Mouse (Mus musculus) cerebellum, postnatal 25 days (tissue): ENCODE measurements around the gene Trim33.

Source experiments
- DNase-seq, 2 experiments: peaks; one replicate each; pipeline ENCODE4 v3.0.0; 2021; ENCODE audit warnings: mixed read lengths in 2 of 2

Gene Trim33

DNA sequence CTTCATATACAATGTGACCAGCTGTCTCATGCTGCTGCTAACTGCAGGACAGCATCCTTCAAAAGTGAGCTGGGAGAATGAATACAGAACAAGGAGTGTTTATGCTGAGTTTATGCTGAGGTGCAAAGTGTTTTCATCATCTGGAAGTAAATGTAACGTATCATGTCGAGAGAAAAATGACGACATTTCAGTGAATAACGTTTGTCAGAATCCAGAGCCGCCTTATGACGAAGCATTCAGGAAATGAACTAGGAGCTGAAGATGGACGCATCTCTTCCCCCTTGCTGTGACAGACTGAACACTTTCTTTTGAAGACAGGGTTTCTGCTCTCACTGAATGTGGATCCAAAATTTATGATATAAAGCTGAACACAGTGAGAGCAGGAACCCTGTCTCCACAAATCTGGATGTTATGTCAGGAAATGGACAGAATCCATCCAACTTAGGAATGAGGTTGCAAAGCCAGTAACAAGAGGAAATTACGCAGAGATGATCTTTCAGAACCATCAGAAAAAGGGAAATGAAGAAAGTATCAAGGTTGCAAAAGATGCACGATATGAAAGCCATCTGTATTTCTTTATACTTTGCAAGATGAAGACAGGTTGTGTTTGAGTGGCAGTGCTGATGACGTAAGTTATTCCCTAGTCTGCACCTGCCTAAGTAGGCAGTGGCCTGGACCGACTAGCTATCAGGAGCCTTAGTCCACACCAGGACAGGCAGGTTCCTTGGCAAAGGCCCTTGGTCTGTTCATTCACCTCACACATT is 85.3 kb downstream of the Trim33 start:
- DNase-seq, result no peak

DNA sequence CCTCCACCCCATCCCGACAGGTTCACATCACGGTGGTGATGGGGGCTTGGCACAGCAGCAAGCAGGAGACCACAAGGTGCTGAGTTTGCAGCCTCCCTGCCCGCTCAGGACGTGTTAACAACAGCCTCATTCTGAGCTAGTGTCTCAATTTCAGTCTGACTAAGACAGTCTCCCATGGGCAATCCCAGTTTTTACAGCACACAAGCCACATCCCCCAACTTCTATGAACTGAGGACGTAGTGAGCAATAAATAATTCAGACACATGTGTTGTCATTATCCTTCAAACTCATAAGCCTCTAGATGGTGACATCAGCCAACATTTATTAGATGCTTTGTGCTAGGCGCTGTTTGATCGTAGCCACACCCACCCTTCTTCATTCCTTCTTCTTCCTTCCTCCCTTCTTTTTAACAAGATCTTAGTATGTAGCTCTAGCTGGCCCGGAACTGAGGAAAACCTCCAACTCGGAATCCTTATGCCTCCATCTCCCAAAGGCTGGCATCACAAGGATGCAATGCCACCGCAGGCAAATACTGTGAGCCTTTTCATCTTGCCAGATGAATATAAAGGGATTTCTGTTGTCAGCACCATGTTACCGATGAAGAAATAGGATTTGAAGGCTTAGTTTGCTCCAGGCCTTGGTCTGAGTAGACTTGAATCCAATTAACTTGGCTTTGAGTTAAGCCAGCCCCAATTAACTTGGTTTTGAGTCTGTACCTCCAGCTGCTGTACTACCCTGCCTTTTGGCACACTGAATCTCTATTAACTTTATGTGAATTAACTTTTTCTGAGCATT is 88.3 kb downstream of the Trim33 start:
- no peak for DNase-seq

DNA sequence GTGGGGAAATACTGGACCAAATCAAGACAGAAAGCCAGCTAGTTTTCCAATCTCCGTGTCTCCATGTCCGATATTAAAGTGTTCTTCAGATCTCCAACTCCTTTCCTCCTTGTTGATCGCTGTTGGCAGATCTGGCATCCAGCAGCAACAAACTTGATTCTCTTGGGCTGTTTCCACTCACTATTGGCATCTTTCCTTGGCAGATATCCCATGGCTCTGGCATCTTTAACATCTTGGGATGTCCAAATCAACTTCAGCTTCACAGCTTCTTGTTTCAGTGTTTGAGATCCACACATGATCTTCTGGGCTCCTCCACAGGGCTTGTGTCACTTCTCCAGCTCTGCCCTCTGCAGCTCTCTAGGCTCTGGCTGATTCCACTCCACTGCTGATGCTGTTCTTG is 89.6 kb downstream of the Trim33 start:
- DNase-seq, result no peak

GRCm38 (mm10) chr3:103374028-103374427 is 94.9 kb downstream of the Trim33 start:
- DNase-seq, result peak; percentile 61 to 73

DNA sequence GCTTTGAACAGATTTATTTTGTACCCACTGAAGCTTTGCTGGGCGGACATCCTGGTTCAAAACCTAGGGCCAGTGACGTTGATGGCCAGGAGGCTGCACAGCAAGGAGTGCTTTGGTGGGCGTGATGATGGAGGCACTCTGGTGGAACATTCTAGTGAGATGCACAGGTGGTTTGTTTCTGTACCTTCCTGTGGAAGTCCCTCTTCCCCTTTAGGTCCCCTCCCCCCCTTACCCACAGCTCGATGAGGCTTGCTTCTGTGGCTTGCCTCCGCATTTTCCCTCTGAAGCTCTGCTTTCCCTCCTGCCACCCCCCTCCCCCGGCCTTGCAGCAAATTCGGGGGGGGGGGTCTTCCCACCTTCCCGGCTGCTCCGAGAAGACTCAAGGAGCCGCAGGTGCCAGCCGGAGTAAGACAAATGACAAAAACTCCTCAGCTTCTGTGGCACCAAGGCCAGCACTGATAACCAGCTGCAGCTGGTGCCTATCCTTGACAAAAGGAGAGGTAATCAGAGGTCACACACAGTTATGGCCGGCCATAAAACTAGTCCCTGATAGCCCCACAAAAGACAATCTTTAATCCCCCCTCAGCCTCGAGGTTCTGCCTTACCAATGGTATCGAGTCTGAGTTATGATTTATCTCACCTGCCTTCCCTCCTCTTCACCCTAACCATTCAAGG is 96.2 kb downstream of the Trim33 start:
- no peak for DNase-seq

DNA sequence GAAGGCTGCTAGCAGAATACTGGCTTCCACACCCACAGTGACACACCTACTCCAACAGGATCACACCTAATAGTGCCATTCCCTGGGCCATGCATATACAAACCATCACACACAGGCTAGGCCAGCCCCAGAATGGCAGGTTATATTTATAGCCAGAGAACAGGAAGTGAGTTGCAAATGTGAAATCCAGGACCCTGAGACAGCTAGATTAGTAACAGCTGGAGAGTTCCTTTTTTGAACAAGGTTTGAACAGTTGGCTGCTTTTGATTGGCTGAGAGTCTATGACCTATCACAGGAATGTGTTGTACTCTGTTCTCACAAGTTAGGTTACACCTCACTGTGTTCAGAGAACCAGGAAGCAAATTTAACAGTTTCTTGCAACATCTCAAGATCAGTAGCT is 98.9 kb downstream of the Trim33 start:
- no peak for DNase-seq

DNA sequence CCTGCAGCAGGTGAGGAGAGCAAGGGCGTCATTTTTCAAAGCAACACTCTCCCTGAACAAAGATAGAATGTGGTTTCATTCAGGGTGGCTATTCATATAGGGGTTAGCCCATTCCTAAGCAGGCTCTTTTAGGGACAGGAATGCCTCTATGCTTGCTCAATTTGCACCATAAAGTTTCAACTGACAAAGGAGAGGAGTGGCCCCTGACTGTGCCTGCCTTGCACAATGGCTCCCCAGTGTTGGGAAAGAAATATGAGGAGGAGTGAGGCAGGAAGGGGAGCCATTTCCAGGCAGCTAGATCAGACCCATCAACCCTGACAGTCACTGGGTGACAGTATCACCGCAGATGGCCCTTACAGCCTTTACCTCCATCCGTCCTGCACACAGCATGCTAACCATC is 100.3 kb downstream of the Trim33 start:
- DNase-seq, result no peak

- no peak for DNase-seq
Measured at GRCm38 (mm10) chr3:103380814-103381213, 101.7 kb downstream of the Trim33 start.

- no peak for DNase-seq
Measured at GRCm38 (mm10) chr3:103381441-103381840, 102.3 kb downstream of the Trim33 start.

DNA sequence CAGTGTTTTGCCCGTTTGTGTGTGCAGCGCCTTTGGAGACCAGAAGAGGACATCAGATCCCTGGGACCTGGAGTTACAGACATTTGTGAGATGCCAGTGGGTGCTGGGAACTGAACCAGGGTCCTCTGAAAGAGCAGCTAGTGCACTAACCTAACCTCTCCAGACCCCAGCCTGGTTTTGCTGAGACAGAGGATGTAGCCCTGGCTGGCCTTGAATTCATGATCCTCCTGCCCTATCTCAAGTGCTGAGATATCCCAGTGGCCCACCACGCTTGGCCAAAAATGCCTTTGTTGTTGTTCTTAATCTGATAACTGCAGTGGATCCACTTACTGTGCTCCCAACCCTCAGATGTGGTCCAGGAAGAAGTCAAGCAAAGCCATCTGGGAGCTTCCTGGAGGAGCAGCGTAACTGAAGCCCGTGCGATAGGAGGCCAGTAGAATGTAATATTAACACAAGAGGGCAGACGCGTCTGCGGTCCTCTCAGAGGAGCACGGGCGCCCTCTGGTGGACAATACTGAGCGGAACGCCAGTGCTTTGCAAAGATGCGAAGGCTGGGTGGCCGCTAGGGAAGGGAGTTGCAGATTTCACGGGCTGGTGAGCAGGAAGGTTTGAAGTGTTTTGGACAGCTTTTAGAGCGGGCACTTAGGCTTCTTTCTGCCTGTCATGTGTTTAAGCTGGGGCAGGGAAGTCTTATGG is 103.9 kb downstream of the Trim33 start:
- peak; percentile 89 to 96 for DNase-seq

GRCm38 (mm10) chr3:103384486-103384885 is 105.4 kb downstream of the Trim33 start:
- DNase-seq, result no peak

DNA sequence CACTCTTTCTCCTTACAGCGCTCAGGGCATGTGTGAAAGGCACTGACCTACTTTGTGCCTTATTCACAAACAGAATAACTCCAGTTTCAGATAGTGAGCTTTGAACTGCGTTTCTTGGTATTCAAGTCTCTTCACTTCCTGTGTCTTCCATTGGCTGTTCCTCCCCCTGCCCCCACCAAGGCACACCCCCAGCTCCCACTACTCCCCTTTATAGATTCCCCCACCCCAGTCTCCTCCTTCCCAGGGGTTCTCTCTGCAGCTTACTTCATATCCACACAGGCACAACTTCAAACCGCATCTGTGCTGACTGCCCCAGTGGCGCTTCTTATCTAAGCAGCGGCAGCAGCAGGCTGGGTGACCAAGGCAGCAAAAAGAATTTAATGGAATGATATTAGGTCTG is 105.9 kb downstream of the Trim33 start:
- DNase-seq, result no peak

GRCm38 (mm10) chr3:103385383-103386291 is 106.5 kb downstream of the Trim33 start:
- no peak for DNase-seq

DNA sequence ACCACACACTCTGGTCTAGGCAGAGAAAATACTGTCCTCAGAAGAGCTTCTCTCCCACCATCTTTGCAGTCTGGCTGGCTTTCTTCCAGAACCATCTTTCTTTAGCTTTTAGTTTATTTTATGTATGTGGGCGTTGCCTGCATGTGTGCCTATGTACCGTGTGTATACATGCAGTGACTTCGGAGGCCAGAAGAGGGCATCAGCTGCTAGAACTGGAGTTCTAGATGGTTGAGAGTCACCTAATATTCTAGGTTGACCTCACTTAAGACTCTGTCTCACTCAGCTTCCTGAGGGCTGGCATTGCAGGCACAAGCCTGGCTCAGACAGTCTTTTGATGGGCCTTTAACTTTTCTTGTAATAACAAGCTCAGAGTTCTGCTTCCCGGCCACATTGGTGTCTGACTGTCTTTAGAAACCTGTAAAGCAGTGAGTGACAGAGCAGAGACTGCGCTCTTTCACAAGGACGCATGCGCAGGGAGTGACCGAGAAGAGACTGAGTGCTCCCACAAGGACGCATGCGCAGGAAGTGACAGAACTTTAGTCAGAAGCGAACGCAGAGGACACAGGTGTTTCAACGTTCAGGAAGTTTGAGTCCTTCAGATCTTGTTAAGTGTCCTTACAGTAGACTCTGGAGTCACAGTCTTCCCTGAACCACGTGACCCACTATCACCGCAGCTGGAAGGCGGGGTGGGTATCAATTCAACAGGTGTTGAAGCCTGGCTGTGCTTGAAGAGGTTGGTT is 107.4 kb downstream of the Trim33 start:
- DNase-seq, result no peak

DNA sequence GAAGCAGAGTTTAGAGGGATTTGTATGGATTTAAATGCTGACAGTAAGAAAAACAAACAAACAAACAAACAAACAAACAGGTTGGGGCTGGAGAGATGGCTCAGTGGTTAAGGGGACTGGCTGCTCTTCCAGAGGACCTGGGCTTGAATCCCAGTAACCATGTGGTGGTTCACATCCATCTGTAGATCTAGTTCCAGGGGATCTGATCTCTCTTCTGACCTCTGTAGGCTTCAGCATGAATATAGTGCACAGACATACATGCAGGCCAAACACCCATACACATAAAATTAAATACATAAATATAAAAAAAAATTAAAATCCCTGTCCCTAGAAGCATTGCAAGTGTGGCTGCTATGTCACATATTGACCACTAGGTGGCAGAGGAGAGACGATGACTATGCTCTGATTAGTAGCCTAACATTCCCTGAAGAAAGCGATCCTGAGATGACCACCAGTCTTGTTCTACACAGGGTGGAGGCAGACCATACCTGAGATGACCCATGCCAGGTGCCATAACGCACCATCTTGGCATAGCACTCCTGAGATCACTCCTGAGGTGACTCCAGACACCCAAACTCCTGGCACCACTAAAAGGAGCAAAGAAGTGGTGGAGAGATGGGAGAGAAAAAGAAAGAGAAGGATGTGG is 113.6 kb downstream of the Trim33 start:
- DNase-seq, result peak; percentile 59

GRCm38 (mm10) chr3:103393283-103394060 is 114.4 kb downstream of the Trim33 start:
- DNase-seq, result no peak

DNA sequence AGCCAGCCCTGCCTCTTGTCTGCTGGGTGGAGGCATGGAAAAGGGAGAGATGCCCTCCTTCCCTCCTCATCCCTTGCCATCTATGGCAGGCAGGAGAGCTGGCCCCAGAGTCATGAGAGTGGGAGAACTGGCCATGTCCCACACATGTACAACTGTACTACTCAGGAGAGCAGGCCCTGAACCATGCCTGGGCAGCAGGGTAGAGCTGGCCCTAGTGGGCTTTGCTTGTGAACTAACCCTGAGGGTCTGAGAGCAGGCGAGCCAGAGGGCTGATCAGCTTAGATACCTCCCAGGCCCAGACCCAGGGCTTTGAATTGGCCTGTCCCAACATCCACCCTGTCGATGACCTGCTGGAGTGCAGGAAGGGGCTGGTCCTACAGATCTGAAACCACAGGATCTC is 115.0 kb downstream of the Trim33 start:
- DNase-seq, result no peak

GRCm38 (mm10) chr3:103397523-103397922 is 118.4 kb downstream of the Trim33 start:
- DNase-seq, result no peak

DNA sequence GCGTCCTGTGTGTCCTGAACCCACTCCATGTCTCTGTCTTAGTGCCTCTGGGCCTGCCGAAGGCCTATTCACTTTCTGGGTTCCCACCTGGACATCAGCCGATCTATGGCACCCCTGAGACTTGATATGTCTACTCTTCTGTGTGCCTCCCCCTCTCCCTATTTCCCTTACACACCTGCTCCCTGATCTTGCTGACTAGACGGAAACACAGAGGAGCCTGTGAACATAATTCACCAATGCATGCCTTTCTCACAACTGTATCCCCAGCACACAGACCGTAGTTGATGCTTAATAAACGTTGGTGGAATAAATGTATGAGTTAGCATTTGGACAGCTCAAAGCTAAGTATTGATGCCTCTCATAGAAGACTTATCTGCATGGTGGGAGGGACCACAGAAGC is 121.7 kb downstream of the Trim33 start:
- no peak for DNase-seq
